Mouse (Mus musculus): Measurements from ENCODE around the gene Sfxn4. TPM values are rescaled to one million over a fixed set of nuclear protein-coding genes. Genes with fewer than 3 reads are reported as not detected.

Gene Sfxn4
- polyA plus RNA-seq, 1 experiment from 2014 or later, result 8.9 TPM

DNA sequence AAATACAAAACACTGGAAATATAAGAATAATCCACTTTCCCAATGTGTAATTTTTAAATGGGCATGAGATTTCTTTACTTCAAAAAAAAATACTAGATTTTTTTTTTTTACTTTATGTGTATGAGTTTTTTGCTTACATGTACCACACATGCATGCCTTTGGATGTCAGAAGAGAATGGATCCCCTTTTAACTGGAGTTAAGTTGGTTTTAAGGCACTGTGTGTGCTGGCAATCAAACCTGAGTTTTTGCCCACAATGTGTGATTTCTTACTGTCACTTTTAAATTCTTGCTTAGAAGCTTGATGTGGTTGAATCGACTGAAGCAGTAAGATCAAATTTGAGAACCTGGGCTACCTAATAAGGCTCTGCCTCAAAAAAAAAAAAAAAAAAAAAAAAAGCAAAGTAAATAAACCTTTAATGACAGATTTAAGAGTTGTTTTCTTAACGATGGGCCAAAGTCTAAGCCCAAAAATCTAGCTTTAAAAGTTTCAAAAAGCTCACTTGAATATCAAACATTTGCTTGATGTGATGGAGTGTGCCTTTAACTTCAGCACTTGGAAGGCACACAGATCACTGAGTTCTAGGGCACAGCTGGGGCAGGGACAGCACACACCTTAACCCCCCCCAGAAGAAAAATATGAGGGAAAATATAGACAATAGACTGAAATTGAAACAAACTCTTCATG is 73.7 kb downstream of the Sfxn4 start:
- Histone ChIP-seq H3K9ac (replicated peaks; ENCODE audit: low read length) (0 out of 2 replicates have a peak overlapping the region, but pooled peaks have one; percentile 44), H3K27me3 (ENCODE audit: insufficient read depth, low read length) (no peaks in the 10 kb centered on the region), H3K4me1 (ENCODE audit: insufficient read depth, low read length) (peaks cover 28% of the 10 kb centered on the region), H3K36me3 (ENCODE audit: insufficient read depth, low read length) (no peaks in the 10 kb centered on the region), H3K9me3 (ENCODE audit: low read length) (no peaks in the 10 kb centered on the region), H3K4me3 (ENCODE audit: low read length) (peak overlapping the region; percentile 21), H3K27ac (ENCODE audit: low read length) (no peak overlapping the region), H3K4me2 (replicated peaks; ENCODE audit: low read depth, low read length) (peak overlapping the region; percentile 42)
- ATAC-seq (ENCODE audit: low FRiP score, low TSS enrichment), result no peak
- WGBS, result 10% methylated on average over 2 of the region's 2 CpGs

Other genes with a start within 250 kb of the Sfxn4 start
- 0.97 and 1.0 TPM in 2 replicates for gene Nanos1, start 105.5 kb downstream of the Sfxn4 start, polyA plus RNA-seq (2015; fragmentation: Nextera tagmentation; extraction: Ambion mirVana)
- gene Eif3a, start 70.8 kb downstream of the Sfxn4 start, polyA plus RNA-seq (2015; fragmentation: Nextera tagmentation; extraction: Ambion mirVana), result 144 and 149 TPM in 2 replicates
- gene Fam45a, start 49.9 kb downstream of the Sfxn4 start, polyA plus RNA-seq (2015; fragmentation: Nextera tagmentation; extraction: Ambion mirVana), result 27.7 and 29.9 TPM in 2 replicates
- 136 and 150 TPM in 2 replicates for gene Prdx3, start 13.1 kb upstream of the Sfxn4 start, polyA plus RNA-seq (2015; fragmentation: Nextera tagmentation; extraction: Ambion mirVana)
- 2.7 TPM in 2 replicates for gene Grk5, start 28.3 kb upstream of the Sfxn4 start, polyA plus RNA-seq (2015; fragmentation: Nextera tagmentation; extraction: Ambion mirVana)

All from kidney, embryonic 16.5 days (tissue).